Mouse (Mus musculus) C2C12 (cell line): Measurements from ENCODE around the gene Clint1.

ENCODE experiments used
- CTCF ChIP-seq: IDR thresholded peaks from one replicate; pipeline ENCODE4 v1.5.1; 2011; ENCODE audit not compliant: control insufficient read depth, insufficient read depth, insufficient read length
- MAX ChIP-seq: IDR thresholded peaks from one replicate; pipeline ENCODE4 v1.6.1; 2011; ENCODE audit warnings: mild to moderate bottlenecking, control low read depth
- USF1 ChIP-seq: IDR thresholded peaks from one replicate; pipeline ENCODE4 v1.6.1; 2011; ENCODE audit warnings: low read depth, mild to moderate bottlenecking, control low read depth, moderate library complexity

GRCm38 (mm10) chr11:45851516-45852123 is at the start of gene Clint1:
- TF ChIP-seq USF1 (no peak), CTCF (no peak), MAX (peak; percentile 61)
